Mouse (Mus musculus) heart, postnatal 0 days (tissue): Measurements from ENCODE around the gene Gm3402. TPM values are rescaled to one million over a fixed set of nuclear protein-coding genes. Genes with fewer than 3 reads are reported as not detected.
"Not testable (repeated sequence)": the region's sequence is repeated elsewhere in the genome, so short reads cannot be mapped to it uniquely, and the experiment has no call there.

Source experiments
- ATAC-seq: fragments of 200-750 bp; cut with Nextera tagmentation; 2 replicates; pipeline ENCODE4 v1.8.0; 2017; ENCODE audit warnings: low read depth, moderate number of reproducible peaks, moderate library complexity; ENCODE audit not compliant: insufficient read depth
- DNase-seq: peaks from one replicate; pipeline ENCODE4 v3.0.0-alpha.2; 2016; ENCODE audit warnings: low spot score
- H3K27ac ChIP-seq: fragments of 300-500 bp; sonication (generic); 2 replicates; pipeline ENCODE4 v1.5.1; 2014; ENCODE audit warnings: low read depth, mild to moderate bottlenecking
- H3K27me3 ChIP-seq: fragments of 300-500 bp; sonication (generic); 2 replicates; pipeline ENCODE4 v1.6.1; 2014; ENCODE audit warnings: low read length, mixed read lengths; ENCODE audit not compliant: control insufficient read depth, insufficient read depth
- H3K36me3 ChIP-seq: fragments of 300-500 bp; sonication (generic); replicated peaks from 2 replicates; pipeline ENCODE4 v1.6.1; 2014; ENCODE audit warnings: low read length, mixed read lengths; ENCODE audit not compliant: control insufficient read depth, insufficient read depth
- H3K4me1 ChIP-seq: fragments of 300-500 bp; sonication (generic); 2 replicates; pipeline ENCODE4 v1.6.1; 2014; ENCODE audit warnings: antibody characterized with exemption; ENCODE audit not compliant: control insufficient read depth, insufficient read depth
- H3K4me2 ChIP-seq: fragments of 300-500 bp; sonication (generic); 2 replicates; pipeline ENCODE4 v1.6.1; 2014; ENCODE audit warnings: low read depth, mild to moderate bottlenecking, low read length, moderate library complexity
- H3K4me3 ChIP-seq: fragments of 300-500 bp; sonication (generic); 2 replicates; pipeline ENCODE4 v1.5.1; 2014; ENCODE audit warnings: low read depth, low read length
- H3K9ac ChIP-seq: fragments of 300-500 bp; sonication (generic); replicated peaks from 2 replicates; pipeline ENCODE4 v1.6.1; 2014; ENCODE audit warnings: low read depth, low read length, mixed read lengths
- H3K9me3 ChIP-seq: fragments of 300-500 bp; sonication (generic); replicated peaks from 2 replicates; pipeline ENCODE4 v1.6.1; 2016; ENCODE audit warnings: low read length; ENCODE audit not compliant: control insufficient read depth
- CTCF ChIP-seq: IDR thresholded peaks from 2 replicates; pipeline ENCODE4 v1.5.1; 2016; ENCODE audit warnings: antibody characterized with exemption, control low read depth, low read depth
- WGBS: fragments of 180-500 bp; shearing (Covaris S2); extraction: QIAGEN DNeasy Blood & Tissue Kit; methylation state at CpG from one replicate; pipeline ENCODE4 v1.1.7; 2014; 5-methylcytosine and 5-hydroxymethylcytosine counted together
- polyA plus RNA-seq: library from polyadenylated mRNA; unstranded; fragments of >200 nt; fragmentation: Nextera tagmentation; extraction: Ambion mirVana; gene quantifications from 2 replicates; pipeline ENCODE4 v1.2.1, GENCODE M21; 2015
- total RNA-seq: library from RNA; depleted of rRNA; stranded (reverse); fragments of >200 nt; gene quantifications from 2 replicates; pipeline ENCODE4 v1.2.3, GENCODE M21; 2014; ENCODE audit warnings: low replicate concordance

Gene Gm3402
- total and polyA plus RNA-seq, 2 experiments from 2014 or later, result not detected

- 6% methylated on average over 4 of the region's 4 CpGs for WGBS
- H3K36me3 ChIP-seq, H3K4me2 ChIP-seq, H3K9ac ChIP-seq, H3K4me3 ChIP-seq, ATAC-seq, DNase-seq, H3K9me3 ChIP-seq, H3K4me1 ChIP-seq, H3K27me3 ChIP-seq, H3K27ac ChIP-seq: not testable (repeated sequence)
- peak; percentile 53 for TF ChIP-seq CTCF
These were observed 34.4 kb upstream of the Gm3402 start for GRCm38 (mm10) chr5:146479564-146479963.

DNA sequence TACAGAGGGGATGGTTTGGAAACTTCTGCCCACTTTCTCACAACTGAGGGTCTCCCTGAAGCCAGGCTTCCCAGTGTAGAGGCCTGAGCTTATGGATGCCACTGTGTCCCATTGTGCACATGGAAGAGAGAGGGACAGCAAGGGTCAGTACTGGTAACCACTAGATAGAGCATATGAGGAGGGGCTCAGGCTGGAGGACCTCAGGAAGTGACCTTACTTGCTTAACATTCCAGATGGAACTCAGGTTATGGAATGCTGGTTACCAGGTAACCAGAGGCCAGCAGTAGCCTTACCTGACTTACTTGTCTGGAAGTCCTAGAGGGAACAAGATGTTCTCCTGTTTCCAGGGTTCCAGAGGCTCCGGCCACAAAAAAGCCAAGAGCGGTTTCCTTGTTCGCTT, 32.3 kb upstream of the Gm3402 start, which contains the start of gene Gm6408:
Gene Gm6408 (plus strand): TSS at position 301 of the 400 bp plus-strand sequence.
- H3K27ac ChIP-seq, H3K27me3 ChIP-seq, DNase-seq, H3K4me1 ChIP-seq, H3K9ac ChIP-seq, H3K4me2 ChIP-seq, ATAC-seq, H3K4me3 ChIP-seq, H3K36me3 ChIP-seq, H3K9me3 ChIP-seq: not testable (repeated sequence)
- no CpG with 5 or more reads among the region's 3 CpGs for WGBS

DNA sequence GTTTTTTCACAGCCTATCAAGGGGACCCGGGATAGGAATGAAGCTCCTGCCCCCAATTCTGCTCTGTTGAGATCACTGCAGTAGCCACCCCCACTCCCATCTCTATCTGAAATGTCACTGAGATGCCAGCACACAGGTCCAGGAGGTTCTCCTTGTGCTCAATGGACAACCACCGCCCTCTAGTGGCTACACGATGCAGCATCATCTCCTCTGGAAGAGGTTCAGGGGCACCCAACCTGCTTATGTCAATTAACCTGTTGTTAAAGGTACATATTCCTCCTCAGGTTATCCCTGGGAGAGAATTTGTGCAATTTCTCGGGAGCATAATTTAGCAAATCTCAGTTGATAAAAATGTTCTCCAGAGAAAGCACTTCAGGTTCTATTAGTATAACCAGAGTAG, 25.0 kb upstream of the Gm3402 start:
- H3K9ac ChIP-seq, H3K4me3 ChIP-seq, H3K4me1 ChIP-seq, H3K4me2 ChIP-seq, H3K27ac ChIP-seq, ATAC-seq, H3K36me3 ChIP-seq, H3K9me3 ChIP-seq, DNase-seq, H3K27me3 ChIP-seq: not testable (repeated sequence)
- TF ChIP-seq CTCF, result peak; percentile 20; the same call in 1 of the 2 replicates
- WGBS, result 6% methylated on average over 3 of the region's 4 CpGs

- H3K9ac ChIP-seq, H3K4me1 ChIP-seq, H3K27me3 ChIP-seq, ATAC-seq, H3K9me3 ChIP-seq, H3K27ac ChIP-seq, DNase-seq, H3K4me2 ChIP-seq, H3K4me3 ChIP-seq, H3K36me3 ChIP-seq: not testable (repeated sequence)
- no CpG with 5 or more reads among the region's 5 CpGs for WGBS
These were observed 22.9 kb upstream of the Gm3402 start, which contains the start of gene Gm6370 for GRCm38 (mm10) chr5:146491063-146491462. Gene Gm6370 (plus strand): TSS chr5:146491363.

DNA sequence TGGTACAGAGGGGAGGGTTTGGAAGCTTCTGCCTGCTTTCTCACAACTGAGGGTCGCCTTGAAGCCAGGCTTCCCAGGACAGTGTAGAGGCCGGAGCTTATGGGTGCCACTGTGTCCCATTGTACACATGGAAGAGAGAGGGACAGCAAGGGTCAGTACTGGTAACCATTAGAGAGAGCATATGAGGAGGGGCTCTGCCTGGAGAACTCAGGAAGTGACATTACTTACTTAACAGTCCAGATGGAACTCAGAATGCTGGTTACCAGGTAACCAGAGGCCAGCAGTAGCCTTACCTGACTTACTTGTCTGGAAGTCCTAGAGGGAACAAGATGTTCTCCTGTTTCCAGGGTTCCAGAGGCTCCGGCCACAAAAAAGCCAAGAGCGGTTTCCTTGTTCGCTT, 11.8 kb upstream of the Gm3402 start, which contains the start of gene 4930449I24Rik:
Gene 4930449I24Rik (plus strand): TSS at position 301 of the 400 bp plus-strand sequence.
- not testable (repeated sequence) for DNase-seq, H3K4me3 ChIP-seq, H3K4me1 ChIP-seq, H3K9me3 ChIP-seq, H3K27me3 ChIP-seq, ATAC-seq, H3K27ac ChIP-seq, H3K9ac ChIP-seq, H3K36me3 ChIP-seq, H3K4me2 ChIP-seq
- no CpG with 5 or more reads among the region's 5 CpGs for WGBS

DNA sequence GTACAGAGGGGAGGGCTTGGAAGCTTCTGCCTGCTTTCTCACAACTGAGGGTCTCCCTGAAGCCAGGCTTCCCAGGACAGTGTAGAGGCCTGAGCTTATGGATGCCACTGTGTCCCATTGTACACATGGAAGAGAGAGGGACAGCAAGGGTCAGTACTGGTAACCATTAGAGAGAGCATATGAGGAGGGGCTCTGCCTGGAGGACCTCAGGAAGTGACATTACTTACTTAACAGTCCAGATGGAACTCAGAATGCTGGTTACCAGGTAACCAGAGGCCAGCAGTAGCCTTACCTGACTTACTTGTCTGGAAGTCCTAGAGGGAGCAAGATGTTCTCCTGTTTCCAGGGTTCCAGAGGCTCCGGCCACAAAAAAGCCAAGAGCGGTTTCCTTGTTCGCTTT, 11.6 kb downstream of the Gm3402 start, which contains the start of gene Gm3404:
Gene Gm3404 (plus strand): TSS at position 301 of the 400 bp plus-strand sequence.
- not testable (repeated sequence) for H3K9me3 ChIP-seq
- WGBS, result no CpG with 5 or more reads among the region's 3 CpGs

GRCm38 (mm10) chr5:146537347-146537746, 23.4 kb downstream of the Gm3402 start, which contains the start of gene Gm3409:
Gene Gm3409 (plus strand): TSS chr5:146537647.
- not testable (repeated sequence) for DNase-seq, H3K4me1 ChIP-seq, ATAC-seq, H3K27ac ChIP-seq, H3K36me3 ChIP-seq, H3K27me3 ChIP-seq, H3K4me2 ChIP-seq, H3K9ac ChIP-seq, H3K4me3 ChIP-seq, H3K9me3 ChIP-seq
- 79% methylated on average over 2 of the region's 3 CpGs for WGBS

More for the DNA sequence above, 11.6 kb downstream of the Gm3402 start, which contains the start of gene Gm3404:
- H3K36me3 ChIP-seq, H3K4me3 ChIP-seq, H3K4me2 ChIP-seq, DNase-seq, H3K4me1 ChIP-seq, H3K27me3 ChIP-seq, ATAC-seq, H3K27ac ChIP-seq, H3K9ac ChIP-seq: not testable (repeated sequence)

DNA sequence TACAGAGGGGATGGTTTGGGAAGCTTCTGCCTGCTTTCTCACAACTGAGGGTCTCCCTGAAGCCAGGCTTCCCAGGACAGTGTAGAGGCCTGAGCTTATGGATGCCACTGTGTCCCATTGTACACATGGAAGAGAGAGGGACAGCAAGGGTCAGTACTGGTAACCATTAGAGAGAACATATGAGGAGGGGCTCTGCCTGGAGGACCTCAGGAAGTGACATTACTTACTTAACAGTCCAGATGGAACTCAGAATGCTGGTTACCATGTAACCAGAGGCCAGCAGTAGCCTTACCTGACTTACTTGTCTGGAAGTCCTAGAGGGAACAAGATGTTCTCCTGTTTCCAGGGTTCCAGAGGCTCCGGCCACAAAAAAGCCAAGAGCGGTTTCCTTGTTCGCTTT, 41.9 kb downstream of the Gm3402 start, which contains the start of gene Gm3415:
Gene Gm3415 (plus strand): TSS at position 301 of the 400 bp plus-strand sequence.
- WGBS, result no CpG with 5 or more reads among the region's 3 CpGs
- not testable (repeated sequence) for H3K27me3 ChIP-seq, DNase-seq, H3K4me2 ChIP-seq, H3K9ac ChIP-seq, H3K9me3 ChIP-seq, H3K36me3 ChIP-seq, H3K4me3 ChIP-seq, ATAC-seq, H3K4me1 ChIP-seq, H3K27ac ChIP-seq
